Mouse (Mus musculus) kidney, adult 2 months (tissue): ENCODE results near the gene Ceacam15.
A peak's percentile ranks its signal among the peaks of the same experiment; 100 is the strongest.

Experiments used
- CTCF ChIP-seq: fragments of 200-500 bp; conservative IDR thresholded peaks from 2 replicates; pipeline ENCODE4 v1.5.1; 2011; ENCODE audit warnings: low read depth, mild to moderate bottlenecking, control low read depth, low read length, moderate library complexity, mixed read lengths; ENCODE audit not compliant: insufficient read depth, insufficient read length
- POLR2A ChIP-seq: fragments of 200-500 bp; IDR thresholded peaks from one replicate; pipeline ENCODE4 v1.6.1; 2011; ENCODE audit warnings: low read depth, low read length, control low read depth

- TF ChIP-seq CTCF (peak; percentile 71), POLR2A (no peak)
Measured at GRCm38 (mm10) chr7:16699042-16699441, 23.5 kb upstream of the Ceacam15 start.
